Comparison of ENCODE assay signal across 12 mouse cellular contexts in the genomic region with DNA sequence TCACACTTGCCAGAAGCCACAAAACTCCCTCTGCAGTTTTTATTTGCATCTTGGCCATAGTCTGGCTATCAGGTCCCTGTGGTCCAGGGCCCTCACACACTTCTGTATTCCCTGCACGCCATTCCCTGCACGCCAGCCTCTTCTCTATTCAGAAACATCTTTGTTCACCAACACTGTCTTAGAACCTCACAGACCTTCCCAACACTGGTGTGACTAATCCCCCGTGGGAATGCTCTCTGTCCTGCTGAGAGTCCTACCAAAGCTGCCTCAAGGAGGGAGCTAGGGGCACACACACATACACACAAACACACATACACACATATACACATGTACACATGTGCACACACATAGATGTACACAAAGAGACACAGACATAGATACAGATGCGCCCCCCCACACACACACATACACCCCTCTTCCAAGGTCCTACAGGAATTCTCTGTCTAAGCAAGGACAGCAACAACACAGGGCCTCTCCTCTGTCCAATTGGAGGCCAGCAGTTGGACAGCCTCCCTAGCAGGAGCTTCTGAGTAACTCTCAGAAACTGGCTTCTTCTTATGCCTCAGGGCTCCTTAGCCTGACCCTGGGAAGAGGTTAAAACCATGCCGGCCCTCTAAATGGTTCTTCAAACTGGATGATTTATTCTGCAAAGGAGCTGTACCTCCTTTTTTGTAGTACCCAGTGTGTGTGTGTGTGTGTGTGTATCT.
"Had no signal": no experiment of that assay in that cellular context is flagged by ENCODE, and none has a peak within 500 bp of the region (broad histone marks: within the 10 kb centered on the region; RNA-seq: fewer than 3 reads in every experiment).

No protein-coding gene starts in this region.

- H3K4me2 ChIP-seq: limb, embryonic 12.5 days; lung, embryonic 15.5 days; neural tube, embryonic 13.5 days had no signal

- H3K27ac ChIP-seq: layer of hippocampus, adult 2 months; limb, embryonic 12.5 days; lung, embryonic 15.5 days; neural tube, embryonic 13.5 days had no signal

- H3K4me3 ChIP-seq: layer of hippocampus, adult 2 months; limb, embryonic 12.5 days; lung, embryonic 15.5 days; neural tube, embryonic 13.5 days had no signal

- DNase-seq: kidney, adult 11 months; kidney, postnatal 10 days; kidney, postnatal 4 days; retina, postnatal 1 day; right cerebral cortex, postnatal 4 days; spleen, adult 18-20 months; thymus, adult 18-20 months; thymus, postnatal 14 days had no signal

- H3K9me3 ChIP-seq: limb, embryonic 12.5 days; lung, embryonic 15.5 days; neural tube, embryonic 13.5 days had no signal

- H3K36me3 ChIP-seq: limb, embryonic 12.5 days; lung, embryonic 15.5 days; neural tube, embryonic 13.5 days had no signal

- H3K9ac ChIP-seq: limb, embryonic 12.5 days; lung, embryonic 15.5 days; neural tube, embryonic 13.5 days had no signal

- H3K27me3 ChIP-seq: limb, embryonic 12.5 days; lung, embryonic 15.5 days; neural tube, embryonic 13.5 days had no signal

- H3K4me1 ChIP-seq: limb, embryonic 12.5 days had no signal
